Mouse (Mus musculus) G1E (cell line): ENCODE measurements around the gene Klhl18. TPM values are rescaled to one million over a fixed set of nuclear protein-coding genes. Genes with fewer than 3 reads are reported as not detected.

Experiments
- ATAC-seq: 2 replicates; pipeline ENCODE4 v1.8.0; 2016; ENCODE audit warnings: mild to moderate bottlenecking; ENCODE audit not compliant: insufficient number of reproducible peaks, poor library complexity, low FRiP score, severe bottlenecking; ENCODE audit errors: extremely low read depth
- DNase-seq: peaks from one replicate; pipeline ENCODE4 v3.0.0; 2012; ENCODE audit warnings: low spot score
- H3K27me3 ChIP-seq: 2 replicates; pipeline ENCODE4 v1.6.1; 2012; ENCODE audit warnings: mild to moderate bottlenecking, low read length, inconsistent platforms; ENCODE audit not compliant: insufficient read depth
- H3K36me3 ChIP-seq: replicated peaks from 2 replicates; pipeline ENCODE3; 2012; ENCODE audit warnings: mild to moderate bottlenecking, inconsistent platforms
- H3K4me1 ChIP-seq: 2 replicates; pipeline ENCODE4 v1.6.1; 2012; ENCODE audit warnings: low read depth, low read length, inconsistent platforms, mixed read lengths; ENCODE audit not compliant: insufficient read depth
- H3K4me3 ChIP-seq: 2 replicates; pipeline ENCODE4 v1.5.1; 2012; ENCODE audit warnings: low read depth, mild to moderate bottlenecking, inconsistent platforms, low read length, moderate library complexity, mixed read lengths
- H3K9me3 ChIP-seq: replicated peaks from 2 replicates; pipeline ENCODE4 v1.6.1; 2012; ENCODE audit warnings: inconsistent platforms
- CTCF ChIP-seq: IDR thresholded peaks from 2 replicates; pipeline ENCODE4 v1.5.1; 2012; ENCODE audit warnings: low read depth, low read length, inconsistent platforms, mixed read lengths
- GATA1 ChIP-seq: IDR thresholded peaks from 2 replicates; pipeline ENCODE4 v1.6.1; 2012; ENCODE audit warnings: borderline replicate concordance, low read length, inconsistent platforms, mixed read lengths
- GATA2 ChIP-seq: IDR thresholded peaks from 2 replicates; pipeline ENCODE4 v1.6.1; 2012; ENCODE audit warnings: low read depth, low read length, inconsistent platforms, borderline replicate concordance
- POLR2AphosphoS5 ChIP-seq: IDR thresholded peaks from 2 replicates; pipeline ENCODE4 v1.6.1; 2012; ENCODE audit warnings: low read depth, low read length, inconsistent platforms; ENCODE audit not compliant: insufficient replicate concordance
- TAL1 ChIP-seq: conservative IDR thresholded peaks from 2 replicates; pipeline ENCODE4 v1.6.1; 2012; ENCODE audit warnings: low read depth, low read length, inconsistent platforms, mixed read lengths
- polyA plus RNA-seq: library from polyadenylated mRNA; stranded (reverse); fragments of >175 nt; gene quantifications from 2 replicates; pipeline ENCODE4 v1.2.3, GENCODE M21; 2012
- total RNA-seq, 2 experiments: library from RNA; stranded (forward) in 1 of 2; stranded (reverse) in 1 of 2; fragments of 200-1000 nt in 1 of 2; fragments of >200 nt in 1 of 2; fragmentation: Nextera tagmentation in 1 of 2; gene quantifications; 2 replicates each; pipeline ENCODE4 v1.2.3; 2014 to 2017

Klhl18 gene
- total and polyA plus RNA-seq, 3 experiments, result 5.7 to 11.4 (median 6.5) TPM

- no peak for TF ChIP-seq TAL1
- TF ChIP-seq CTCF, result no peak
- TF ChIP-seq GATA1, result no peak
- TF ChIP-seq GATA2, result no peak
- no peak for TF ChIP-seq POLR2AphosphoS5
- peaks cover 36% of the 10 kb centered on the region for H3K4me1 ChIP-seq
- ATAC-seq, result no peak
Observed at GRCm38 (mm10) chr9:110466179-110466578, 10.3 kb downstream of the Klhl18 start.

GRCm38 (mm10) chr9:110465336-110465735, 11.2 kb downstream of the Klhl18 start:
- DNase-seq, result no peak

More at GRCm38 (mm10) chr9:110466179-110466578, 10.3 kb downstream of the Klhl18 start:
- no peak for DNase-seq
- Histone ChIP-seq H3K4me3 (no peak overlapping the region), H3K27me3 (no peaks in the 10 kb centered on the region), H3K36me3 (peaks cover 43% of the 10 kb centered on the region), H3K9me3 (no peaks in the 10 kb centered on the region)

GRCm38 (mm10) chr9:110463983-110464591, 12.4 kb downstream of the Klhl18 start:
- Histone ChIP-seq H3K4me1 (peaks cover 53% of the 10 kb centered on the region), H3K36me3 (peaks cover 45% of the 10 kb centered on the region), H3K27me3 (no peaks in the 10 kb centered on the region), H3K4me3 (no peak overlapping the region), H3K9me3 (no peaks in the 10 kb centered on the region)
- ATAC-seq (peak; percentile 25; the same call in 1 of the 2 replicates), DNase-seq (peak; percentile 62)
- TF ChIP-seq CTCF, result no peak
- no peak for TF ChIP-seq TAL1
- no peak for TF ChIP-seq GATA2
- no peak for TF ChIP-seq GATA1
- TF ChIP-seq POLR2AphosphoS5, result no peak

More at GRCm38 (mm10) chr9:110465336-110465735, 11.2 kb downstream of the Klhl18 start:
- Histone ChIP-seq H3K27me3 (no peaks in the 10 kb centered on the region), H3K36me3 (peaks cover 50% of the 10 kb centered on the region), H3K4me3 (no peak overlapping the region), H3K4me1 (peaks cover 42% of the 10 kb centered on the region), H3K9me3 (no peaks in the 10 kb centered on the region)
- TF ChIP-seq TAL1 (no peak), POLR2AphosphoS5 (no peak), GATA1 (no peak), GATA2 (no peak), CTCF (no peak)
- no peak for ATAC-seq

GRCm38 (mm10) chr9:110462321-110462720, 14.2 kb downstream of the Klhl18 start:
- no peak for TF ChIP-seq TAL1
- TF ChIP-seq GATA2, result no peak
- no peak for TF ChIP-seq CTCF
- TF ChIP-seq GATA1, result no peak
- no peak for TF ChIP-seq POLR2AphosphoS5
- DNase-seq (no peak), ATAC-seq (no peak)
- H3K27me3 ChIP-seq, result no peaks in the 10 kb centered on the region
- no peaks in the 10 kb centered on the region for H3K9me3 ChIP-seq
- H3K4me1 ChIP-seq, result peaks cover 70% of the 10 kb centered on the region
- H3K4me3 ChIP-seq, result no peak overlapping the region
- H3K36me3 ChIP-seq, result peaks cover 42% of the 10 kb centered on the region

GRCm38 (mm10) chr9:110460884-110461815, 15.3 kb downstream of the Klhl18 start:
- Histone ChIP-seq H3K4me1 (peaks cover 71% of the 10 kb centered on the region), H3K4me3 (no peak overlapping the region), H3K27me3 (no peaks in the 10 kb centered on the region), H3K36me3 (peaks cover 45% of the 10 kb centered on the region), H3K9me3 (no peaks in the 10 kb centered on the region)
- no peak for DNase-seq
- ATAC-seq, result no peak
- TF ChIP-seq GATA1 (no peak), GATA2 (no peak), CTCF (no peak), POLR2AphosphoS5 (no peak), TAL1 (no peak)
